Comparison of ENCODE assay signal across 15 mouse cellular contexts in genomic region chr7:29981860-29982259, GRCm38 (mm10). TPM values are rescaled to one million over a fixed set of nuclear protein-coding genes. Genes with fewer than 3 reads are reported as not detected.
DNase-seq lines count a peak whose midpoint lies in the region; ATAC-seq and TF ChIP-seq lines count a peak whose summit lies in the region.
"Had no signal": no experiment of that assay in that cellular context is flagged by ENCODE, and none has a peak within 500 bp of the region (broad histone marks: within the 10 kb centered on the region; RNA-seq: fewer than 3 reads in every experiment).

No protein-coding gene starts in this region.

- ATAC-seq in heart, embryonic 15.5 days (replicated peaks; ENCODE audit: insufficient number of reproducible peaks, insufficient read depth, low FRiP score, low read depth): no peak
- ATAC-seq in lung, embryonic 14.5 days (ENCODE audit: insufficient read depth): no peak
- no peak for ATAC-seq in embryonic facial prominence, embryonic 15.5 days (ENCODE audit: insufficient number of reproducible peaks, low FRiP score, low TSS enrichment, low read depth)
- ATAC-seq: CD4-positive, CD25-positive, alpha-beta regulatory T cell, adult 4 months; midbrain, embryonic 13.5 days had no signal

- DNase-seq in heart, postnatal 36 days: no peak
- peak; percentile 47 for DNase-seq in lung, embryonic 14.5 days
- DNase-seq in lung, postnatal 14 days: no peak
- DNase-seq in ES-E14 (ENCODE audit: low read depth, low spot score): peak; percentile 77
- DNase-seq in layer of hippocampus, adult 18-20 months (ENCODE audit: low spot score in 2 of 2): no peak
- DNase-seq in thymus, adult 2 months: no peak
- DNase-seq: gastrocnemius, postnatal 25 days; kidney, adult 11 months; layer of hippocampus, adult 9-11 months had no signal

- no peaks in the 10 kb centered on the region; the same call in 1 of the 2 replicates for H3K9me3 ChIP-seq in heart, embryonic 15.5 days (replicated peaks)
- H3K9me3 ChIP-seq in lung, embryonic 14.5 days (ENCODE audit: low read depth, low read length): no peaks in the 10 kb centered on the region
- H3K9me3 ChIP-seq in ES-E14 (ENCODE audit: control insufficient read depth, insufficient read depth, low read depth, low read length): no peaks in the 10 kb centered on the region
- no peaks in the 10 kb centered on the region for H3K9me3 ChIP-seq in embryonic facial prominence, embryonic 15.5 days (replicated peaks)
- H3K9me3 ChIP-seq: hindbrain, embryonic 13.5 days; midbrain, embryonic 13.5 days; stomach, embryonic 15.5 days had no signal

- H3K4me1 ChIP-seq in heart, embryonic 15.5 days (replicated peaks): peaks cover 37% of the 10 kb centered on the region
- 0 out of 2 replicates have a peak, but pooled peaks cover 6% of the 10 kb centered on the region for H3K4me1 ChIP-seq in lung, embryonic 14.5 days (ENCODE audit: insufficient read depth)
- H3K4me1 ChIP-seq in ES-E14 (ENCODE audit: control insufficient read depth in 2 of 2, insufficient read depth in 2 of 2, low read length in 2 of 2, poor library complexity in 1 of 2): peaks cover 4 to 22% of the 10 kb centered on the region in 2 experiments
- H3K4me1 ChIP-seq in embryonic facial prominence, embryonic 15.5 days: peaks cover 21% of the 10 kb centered on the region
- peaks cover 7% of the 10 kb centered on the region; the same call in 1 of the 2 replicates for H3K4me1 ChIP-seq in thymus, adult 2 months (replicated peaks; ENCODE audit: control insufficient read depth, insufficient read depth, low read length)

- no peak overlapping the region for H3K4me3 ChIP-seq in heart, embryonic 15.5 days
- H3K4me3 ChIP-seq in lung, embryonic 14.5 days (ENCODE audit: low read depth, low read length): no peak overlapping the region
- H3K4me3 ChIP-seq in ES-E14 (ENCODE audit: insufficient read depth in 1 of 2, low read depth in 1 of 2, low read length in 2 of 2, poor library complexity in 1 of 2, severe bottlenecking in 1 of 2): peak overlapping the region; percentile 31 to 57
- no peak overlapping the region for H3K4me3 ChIP-seq in embryonic facial prominence, embryonic 15.5 days (replicated peaks)
- no peak overlapping the region for H3K4me3 ChIP-seq in thymus, adult 2 months (ENCODE audit: control insufficient read depth, insufficient read depth, low read length)
- H3K4me3 ChIP-seq: midbrain, embryonic 13.5 days; stomach, embryonic 15.5 days had no signal

- no peak for TF ChIP-seq POLR2A in thymus, adult 2 months (IDR thresholded peaks at IDR 0.05; ENCODE audit: control insufficient read depth, extremely low read depth, insufficient read depth, low read length, poor library complexity)

- peak overlapping the region; percentile 99 for H3K27ac ChIP-seq in heart, embryonic 15.5 days
- peak overlapping the region; percentile 36; the same call in 1 of the 2 replicates for H3K27ac ChIP-seq in lung, embryonic 14.5 days (ENCODE audit: low read depth)
- H3K27ac ChIP-seq in ES-E14 (ENCODE audit: insufficient read depth, low read depth, low read length, poor library complexity, severe bottlenecking): peak overlapping the region; percentile 100
- H3K27ac ChIP-seq in embryonic facial prominence, embryonic 15.5 days (replicated peaks): 0 out of 2 replicates have a peak overlapping the region, but pooled peaks have one; percentile 22
- H3K27ac ChIP-seq in thymus, adult 2 months (ENCODE audit: control insufficient read depth, insufficient read depth, low read length): no peak overlapping the region
- H3K27ac ChIP-seq: hindbrain, embryonic 13.5 days; midbrain, embryonic 13.5 days; stomach, embryonic 15.5 days had no signal

- in situ Hi-C loops in ES-E14 (cut with MboI; ENCODE audit: low sequenced_read_pairs in 2 of 2, unreplicated experiment in 2 of 2): no loop called here

- 68% methylated on average over 3 of the region's 3 CpGs for WGBS in heart, embryonic 15.5 days
- WGBS in lung, embryonic 14.5 days: 66% methylated on average over 3 of the region's 3 CpGs
- WGBS in embryonic facial prominence, embryonic 15.5 days: 65% methylated on average over 3 of the region's 3 CpGs
- WGBS in thymus, adult 2 months: 95% methylated on average over 3 of the region's 3 CpGs

- H3K36me3 ChIP-seq in heart, embryonic 15.5 days: peaks cover 10% of the 10 kb centered on the region; the same call in 1 of the 2 replicates
- peaks cover 12% of the 10 kb centered on the region for H3K36me3 ChIP-seq in lung, embryonic 14.5 days (ENCODE audit: insufficient read depth)
- H3K36me3 ChIP-seq in ES-E14 (ENCODE audit: control insufficient read depth, insufficient read depth, low read length, poor library complexity, severe bottlenecking): peaks cover 6% of the 10 kb centered on the region
- H3K36me3 ChIP-seq in embryonic facial prominence, embryonic 15.5 days: 0 out of 2 replicates have a peak, but pooled peaks cover 9% of the 10 kb centered on the region
- H3K36me3 ChIP-seq in thymus, adult 2 months (ENCODE audit: control insufficient read depth, insufficient read depth, low read length): no peaks in the 10 kb centered on the region
- H3K36me3 ChIP-seq: stomach, embryonic 15.5 days had no signal

- intact Hi-C loops in heart, postnatal 36 days (cut with DNase I): loop anchor here (2.0 to 5.0 kb wide), 3 partner anchors 27 to 130 kb away; partner anchors contain the start of genes Zfp383, Zfp74 and Zfp940

- no peaks in the 10 kb centered on the region for H3K27me3 ChIP-seq in heart, embryonic 15.5 days
- no peaks in the 10 kb centered on the region for H3K27me3 ChIP-seq in lung, embryonic 14.5 days (ENCODE audit: insufficient read depth, low read length)
- H3K27me3 ChIP-seq in embryonic facial prominence, embryonic 15.5 days: no peaks in the 10 kb centered on the region
- no peaks in the 10 kb centered on the region for H3K27me3 ChIP-seq in thymus, adult 2 months (ENCODE audit: control insufficient read depth, insufficient read depth, low read length)
- H3K27me3 ChIP-seq: hindbrain, embryonic 13.5 days; midbrain, embryonic 13.5 days; stomach, embryonic 15.5 days had no signal

- H3K9ac ChIP-seq in heart, embryonic 15.5 days: no peak overlapping the region
- no peak overlapping the region for H3K9ac ChIP-seq in lung, embryonic 14.5 days
- peak overlapping the region; percentile 49; the same call in 1 of the 2 replicates for H3K9ac ChIP-seq in ES-E14 (ENCODE audit: insufficient read depth, low read depth, low read length, poor library complexity, severe bottlenecking)
- H3K9ac ChIP-seq in embryonic facial prominence, embryonic 15.5 days: no peak overlapping the region
- H3K9ac ChIP-seq: hindbrain, embryonic 13.5 days; midbrain, embryonic 13.5 days; stomach, embryonic 15.5 days had no signal

- peak overlapping the region; percentile 61 for H3K4me2 ChIP-seq in heart, embryonic 15.5 days
- H3K4me2 ChIP-seq in lung, embryonic 14.5 days: peak overlapping the region; percentile 71
- H3K4me2 ChIP-seq in embryonic facial prominence, embryonic 15.5 days (replicated peaks): no peak overlapping the region

- TF ChIP-seq CTCF in lung, embryonic 14.5 days (IDR thresholded peaks at IDR 0.05; ENCODE audit: low read depth): no peak
- TF ChIP-seq CTCF in thymus, adult 2 months (IDR thresholded peaks at IDR 0.05; ENCODE audit: borderline replicate concordance, control insufficient read depth, extremely low read depth, insufficient read depth, low read length, poor library complexity): no peak

TF ChIP-seq in ES-E14, 5 proteins besides CTCF, POLR2A, EP300 and RAD21:
- TF ChIP-seq ZC3H11A (IDR thresholded peaks at IDR 0.05; ENCODE audit: borderline replicate concordance, low read depth, low read length) (no peak), MAFK (IDR thresholded peaks at IDR 0.05; ENCODE audit: insufficient read depth, low read depth, low read length) (0 out of 2 replicates have a peak, but pooled peaks have one; percentile 8), ZNF384 (IDR thresholded peaks at IDR 0.05; ENCODE audit: low read depth, low read length) (no peak), CHD2 (IDR thresholded peaks at IDR 0.05; ENCODE audit: low read depth, low read length) (peak; percentile 80), HCFC1 (IDR thresholded peaks at IDR 0.05; ENCODE audit: borderline replicate concordance, insufficient read depth, low read length) (peak; percentile 72; the same call in 1 of the 2 replicates)

RNA-seq across cellular contexts. Expression of gene Zfp568, which starts 1.9 kb away (rescaled TPM):
- polyA plus RNA-seq in heart, embryonic 15.5 days (2015; fragmentation: Nextera tagmentation; extraction: Ambion mirVana): 16.2 and 22.4 TPM in 2 replicates
- total RNA-seq in heart, postnatal 36 days (2021): 10 to 100 TPM; 22.0 to 22.7 TPM
- polyA plus RNA-seq in lung, embryonic 14.5 days (2014; fragmentation: Nextera tagmentation; extraction: Ambion mirVana): 18.5 and 21.0 TPM in 2 replicates
- total RNA-seq in ES-E14 (2012; rRNA removed): 120 and 126 TPM in 2 replicates
- 18.4 and 22.6 TPM in 2 replicates for polyA plus RNA-seq in embryonic facial prominence, embryonic 15.5 days (2015; fragmentation: Nextera tagmentation; extraction: Ambion mirVana)
- total RNA-seq in layer of hippocampus, adult 18-20 months (2021): 1 to 10 TPM; 3.5 to 4.5 TPM
- 4.4 and 4.6 TPM in 2 replicates for polyA plus RNA-seq in thymus, adult 2 months (2012; rRNA removed)

RNA-seq across cellular contexts. Expression of gene Zfp74, which starts 28.0 kb away (rescaled TPM):
- polyA plus RNA-seq in heart, embryonic 15.5 days (2015; fragmentation: Nextera tagmentation; extraction: Ambion mirVana): 6.7 and 9.4 TPM in 2 replicates
- total RNA-seq in heart, postnatal 36 days (2021): 1 to 10 TPM; 5.9 TPM
- polyA plus RNA-seq in lung, embryonic 14.5 days (2014; fragmentation: Nextera tagmentation; extraction: Ambion mirVana): 12.4 and 13.2 TPM in 2 replicates
- total RNA-seq in ES-E14 (2012; rRNA removed): 11.7 and 24.1 TPM in 2 replicates
- 9.1 and 11.4 TPM in 2 replicates for polyA plus RNA-seq in embryonic facial prominence, embryonic 15.5 days (2015; fragmentation: Nextera tagmentation; extraction: Ambion mirVana)
- 10 to 100 TPM; 15.4 to 18.1 TPM for total RNA-seq in layer of hippocampus, adult 18-20 months (2021)
- polyA plus RNA-seq in thymus, adult 2 months (2012; rRNA removed): 11.8 and 12.3 TPM in 2 replicates

Comparison
In these comparisons a context has a peak if more than half of its experiments do, and no peak if none do; other contexts are left out.
1. DNase-seq: peak in lung, embryonic 14.5 days (single experiment) and ES-E14 (single experiment); none in heart, postnatal 36 days (0 of 2), lung, postnatal 14 days (single experiment), layer of hippocampus, adult 18-20 months (0 of 2) and thymus, adult 2 months (single experiment).
2. H3K4me3 ChIP-seq: peak in ES-E14 (2 of 2); none in heart, embryonic 15.5 days (single experiment), lung, embryonic 14.5 days (single experiment), embryonic facial prominence, embryonic 15.5 days (single experiment) and thymus, adult 2 months (single experiment).